Mouse (Mus musculus) C2C12 (cell line): ENCODE measurements at regions not wholly inside any gene's neighbourhood (a gene's known extent, or its start where the extent isn't known, plus 50 kb on each side); places are given as distances from the start of the nearest gene placed in this dataset.

Experiments used
- H3K27me3 ChIP-seq: one replicate; pipeline ENCODE4 v1.6.1; 2011; ENCODE audit not compliant: control insufficient read depth, insufficient read depth, insufficient read length
- H3K36me3 ChIP-seq: one replicate; pipeline ENCODE4 v1.6.1; 2011; ENCODE audit not compliant: control insufficient read depth, insufficient read depth
- H3K4me3 ChIP-seq: one replicate; pipeline ENCODE4 v1.5.1; 2011; ENCODE audit warnings: mild to moderate bottlenecking, control low read depth; ENCODE audit not compliant: poor library complexity, insufficient read depth, severe bottlenecking
- H3K79me2 ChIP-seq: one replicate; pipeline ENCODE4 v1.6.1; 2011; ENCODE audit not compliant: control insufficient read depth, insufficient read depth
- H3K79me3 ChIP-seq: one replicate; pipeline ENCODE4 v1.6.1; 2011; ENCODE audit warnings: low read depth, control low read depth
- H3ac ChIP-seq: one replicate; pipeline ENCODE3; 2011; ENCODE audit warnings: low read depth; ENCODE audit not compliant: control insufficient read depth, insufficient read length
- CEBPB ChIP-seq: IDR thresholded peaks from one replicate; pipeline ENCODE4 v1.6.1; 2011; ENCODE audit warnings: low read depth, mild to moderate bottlenecking, control low read depth, moderate library complexity
- CTCF ChIP-seq: IDR thresholded peaks from one replicate; pipeline ENCODE4 v1.5.1; 2011; ENCODE audit not compliant: control insufficient read depth, insufficient read depth, insufficient read length
- FOSL1 ChIP-seq: IDR thresholded peaks from one replicate; pipeline ENCODE4 v1.8.0; 2011; ENCODE audit warnings: mild to moderate bottlenecking, low read length; ENCODE audit not compliant: poor library complexity, insufficient read depth, severe bottlenecking
- MAX ChIP-seq: IDR thresholded peaks from one replicate; pipeline ENCODE4 v1.6.1; 2011; ENCODE audit warnings: mild to moderate bottlenecking, control low read depth
- MYOD1 ChIP-seq: IDR thresholded peaks from one replicate; pipeline ENCODE4 v1.6.1; 2011; ENCODE audit warnings: low read depth; ENCODE audit not compliant: control insufficient read depth, insufficient read length
- MYOG ChIP-seq: IDR thresholded peaks from one replicate; pipeline ENCODE4 v1.6.1; 2011; ENCODE audit not compliant: control insufficient read depth, insufficient read length; ENCODE audit errors: extremely low read depth
- USF1 ChIP-seq: IDR thresholded peaks from one replicate; pipeline ENCODE4 v1.6.1; 2011; ENCODE audit warnings: low read depth, mild to moderate bottlenecking, control low read depth, moderate library complexity

DNA sequence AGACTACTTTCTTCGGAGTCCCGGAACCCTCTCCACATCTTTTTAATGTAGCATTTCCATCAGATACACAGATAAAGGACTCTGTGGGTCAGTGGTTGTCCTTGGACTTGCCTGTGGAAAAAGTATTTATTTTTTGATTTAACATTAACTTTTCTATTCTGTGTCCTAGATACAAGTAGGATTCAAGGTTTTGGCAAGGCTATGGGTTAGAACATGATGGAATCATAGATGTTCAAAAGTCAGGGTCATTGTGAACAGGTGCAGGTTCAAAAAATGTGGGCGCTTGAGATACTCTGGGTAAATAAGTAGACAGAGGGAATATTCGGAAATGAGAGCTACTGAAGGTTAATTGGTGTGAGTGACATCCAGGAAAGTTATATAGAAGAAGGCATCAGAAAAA lies 347.7 kb downstream of the Cypt12 start:
- H3K79me2 ChIP-seq: no peaks in the 10 kb centered on the region
- H3K79me3 ChIP-seq: no peaks in the 10 kb centered on the region
- no peak overlapping the region for H3K4me3 ChIP-seq
- H3K36me3 ChIP-seq: no peaks in the 10 kb centered on the region
- TF ChIP-seq FOSL1 (no peak), CEBPB (no peak), USF1 (no peak), MYOD1 (no peak)
- H3K27me3 ChIP-seq: no peaks in the 10 kb centered on the region
- no peak overlapping the region for H3ac ChIP-seq

GRCm38 (mm10) chr3:18298699-18299098 lies 350.5 kb downstream of the Cypt12 start:
- H3K36me3 ChIP-seq: no peaks in the 10 kb centered on the region
- TF ChIP-seq CEBPB (no peak), CTCF (no peak), MYOG (no peak), MAX (no peak), FOSL1 (no peak), USF1 (no peak), MYOD1 (no peak)
- H3ac ChIP-seq: no peak overlapping the region
- no peak overlapping the region for H3K4me3 ChIP-seq
- H3K79me2 ChIP-seq: no peaks in the 10 kb centered on the region
- H3K79me3 ChIP-seq: no peaks in the 10 kb centered on the region
- H3K27me3 ChIP-seq: no peaks in the 10 kb centered on the region

GRCm38 (mm10) chr3:18299502-18299901 lies 351.3 kb downstream of the Cypt12 start:
- Histone ChIP-seq H3K27me3 (no peaks in the 10 kb centered on the region), H3K79me2 (no peaks in the 10 kb centered on the region), H3K36me3 (no peaks in the 10 kb centered on the region), H3K79me3 (no peaks in the 10 kb centered on the region), H3ac (no peak overlapping the region), H3K4me3 (no peak overlapping the region)
- TF ChIP-seq USF1: no peak
- no peak for TF ChIP-seq CEBPB
- no peak for TF ChIP-seq FOSL1
- no peak for TF ChIP-seq MYOG
- TF ChIP-seq MYOD1: no peak

DNA sequence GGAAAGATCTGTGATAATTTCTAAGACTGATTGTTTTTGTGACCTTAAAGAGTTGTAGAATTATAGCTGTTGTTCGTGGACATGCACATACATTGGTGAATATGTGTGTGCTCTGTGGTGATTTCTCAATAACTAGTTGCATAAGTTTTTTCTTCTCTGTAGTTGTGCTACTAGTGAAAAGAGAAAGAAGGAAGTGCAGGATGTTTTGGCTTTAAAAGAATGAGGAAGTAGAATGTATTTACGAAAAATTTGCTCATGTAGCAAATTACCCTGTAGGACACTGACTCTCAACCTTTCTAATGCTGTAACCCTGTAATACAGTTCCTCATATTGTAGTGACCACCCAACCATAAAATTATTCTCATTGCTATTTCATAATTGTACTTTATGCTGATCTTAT lies 371.2 kb downstream of the Cypt12 start:
- H3K79me2 ChIP-seq: no peaks in the 10 kb centered on the region
- H3ac ChIP-seq: no peak overlapping the region
- H3K79me3 ChIP-seq: no peaks in the 10 kb centered on the region
- no peaks in the 10 kb centered on the region for H3K36me3 ChIP-seq
- no peaks in the 10 kb centered on the region for H3K27me3 ChIP-seq
- H3K4me3 ChIP-seq: no peak overlapping the region
- TF ChIP-seq CTCF: no peak
- no peak for TF ChIP-seq MAX
- no peak for TF ChIP-seq USF1
- no peak for TF ChIP-seq MYOD1
- no peak for TF ChIP-seq FOSL1
- TF ChIP-seq MYOG: no peak
- no peak for TF ChIP-seq CEBPB

DNA sequence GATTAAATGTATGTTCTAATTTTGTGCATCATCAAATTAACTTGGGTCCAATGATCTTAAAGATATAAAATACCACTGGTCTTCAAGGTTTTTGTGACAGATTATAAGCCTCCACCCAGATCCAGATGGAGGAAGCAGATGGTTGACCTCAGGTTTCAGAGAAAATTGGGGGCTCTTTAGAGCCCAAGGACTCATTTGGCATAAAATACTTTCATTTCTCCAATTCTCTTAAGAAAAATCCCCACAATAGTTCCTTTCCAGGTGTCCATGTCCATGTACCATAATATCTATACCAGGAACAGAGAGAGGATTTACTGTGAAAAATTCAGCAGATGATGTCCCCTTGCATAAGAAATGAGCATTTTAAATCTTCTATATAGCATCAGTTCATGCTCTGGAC lies 385.0 kb downstream of the Cypt12 start:
- H3ac ChIP-seq: no peak overlapping the region
- TF ChIP-seq MAX (no peak), USF1 (no peak), CTCF (no peak), MYOG (no peak), FOSL1 (no peak), MYOD1 (no peak), CEBPB (no peak)
- H3K79me2 ChIP-seq: no peaks in the 10 kb centered on the region
- no peaks in the 10 kb centered on the region for H3K36me3 ChIP-seq
- no peaks in the 10 kb centered on the region for H3K79me3 ChIP-seq
- no peak overlapping the region for H3K4me3 ChIP-seq
- H3K27me3 ChIP-seq: no peaks in the 10 kb centered on the region

GRCm38 (mm10) chr3:18339189-18339588 lies 391.0 kb downstream of the Cypt12 start:
- H3K27me3 ChIP-seq: no peaks in the 10 kb centered on the region
- no peak overlapping the region for H3K4me3 ChIP-seq
- no peaks in the 10 kb centered on the region for H3K36me3 ChIP-seq
- H3ac ChIP-seq: no peak overlapping the region
- H3K79me3 ChIP-seq: no peaks in the 10 kb centered on the region
- H3K79me2 ChIP-seq: no peaks in the 10 kb centered on the region
- TF ChIP-seq USF1 (no peak), MAX (no peak), MYOD1 (no peak), MYOG (no peak), CTCF (no peak), CEBPB (no peak), FOSL1 (no peak)
